Mouse (Mus musculus) brain, embryonic 14.5 days (tissue): Measurements from ENCODE around the gene 4930568D16Rik.

Experiments used
- CTCF ChIP-seq: fragments of 200-500 bp; IDR thresholded peaks from 2 replicates; pipeline ENCODE4 v1.5.1; 2012; ENCODE audit warnings: inconsistent platforms, mild to moderate bottlenecking, moderate library complexity, borderline replicate concordance; ENCODE audit not compliant: insufficient read depth, insufficient read length; ENCODE audit errors: extremely low read depth
- POLR2A ChIP-seq: fragments of 200-500 bp; IDR thresholded peaks from 2 replicates; pipeline ENCODE4 v1.6.1; 2012; ENCODE audit warnings: mild to moderate bottlenecking, inconsistent platforms, borderline replicate concordance; ENCODE audit not compliant: poor library complexity, insufficient read depth, insufficient read length, severe bottlenecking; ENCODE audit errors: extremely low read depth

- TF ChIP-seq CTCF (no peak), POLR2A (no peak)
Measured at GRCm38 (mm10) chr2:35411640-35412190, 44.2 kb upstream of the 4930568D16Rik start.
